Comparison of ENCODE assay signal across 20 mouse cellular contexts in genomic region chr15:83255944-83256343, GRCm38 (mm10). TPM values are rescaled to one million over a fixed set of nuclear protein-coding genes. Genes with fewer than 3 reads are reported as not detected.
DNase-seq lines count a peak whose midpoint lies in the region; ATAC-seq and TF ChIP-seq lines count a peak whose summit lies in the region.
"Had no signal": no experiment of that assay in that cellular context is flagged by ENCODE, and none has a peak within 500 bp of the region (broad histone marks: within the 10 kb centered on the region; RNA-seq: fewer than 3 reads in every experiment).

No protein-coding gene starts in this region.

- peak; percentile 28 to 51 for DNase-seq in kidney, adult 8-10 months
- peak; percentile 28 to 46 for DNase-seq in kidney, postnatal 36 days
- no peak for DNase-seq in thymus, postnatal 14 days
- DNase-seq: adrenal gland, adult 8-10 months; adrenal gland, postnatal 36 days; cerebellum, adult 9-10 months; cerebellum, postnatal 25 days; gastrocnemius, postnatal 14 days; heart, adult 2 months; heart, postnatal 14 days had no signal

- ATAC-seq in kidney, embryonic 16.5 days (ENCODE audit: low FRiP score, low TSS enrichment): peak; percentile 60
- no peak for ATAC-seq in inflammation-experienced regulatory T-cells, adult 6 months
- ATAC-seq: forebrain, embryonic 16.5 days had no signal

- no peaks in the 10 kb centered on the region for H3K27me3 ChIP-seq in ES-Bruce4 (ENCODE audit: control insufficient read depth, insufficient read depth, low read length, poor library complexity, severe bottlenecking)
- H3K27me3 ChIP-seq in kidney, embryonic 16.5 days (ENCODE audit: insufficient read depth, low read length): peaks cover 7% of the 10 kb centered on the region
- H3K27me3 ChIP-seq: CH12.LX had no signal

- no peaks in the 10 kb centered on the region for H3K36me3 ChIP-seq in ES-Bruce4 (ENCODE audit: control insufficient read depth, insufficient read depth, low read length, poor library complexity, severe bottlenecking)
- H3K36me3 ChIP-seq in kidney, embryonic 16.5 days (ENCODE audit: insufficient read depth, low read length): no peaks in the 10 kb centered on the region
- H3K36me3 ChIP-seq: embryonic facial prominence, embryonic 12.5 days; forebrain, embryonic 12.5 days; heart, embryonic 15.5 days; hindbrain, embryonic 15.5 days had no signal

- H3K9me3 ChIP-seq in ES-Bruce4 (replicated peaks; ENCODE audit: control insufficient read depth, insufficient read depth, low read length, poor library complexity, severe bottlenecking): 0 out of 2 replicates have a peak, but pooled peaks cover 3% of the 10 kb centered on the region
- H3K9me3 ChIP-seq in kidney, embryonic 16.5 days (ENCODE audit: low read length): no peaks in the 10 kb centered on the region
- H3K9me3 ChIP-seq: embryonic facial prominence, embryonic 12.5 days; forebrain, embryonic 12.5 days; heart, embryonic 15.5 days; hindbrain, embryonic 15.5 days had no signal

- H3K9ac ChIP-seq in ES-Bruce4 (ENCODE audit: low read depth, poor library complexity, severe bottlenecking): no peak overlapping the region
- H3K9ac ChIP-seq in kidney, embryonic 16.5 days (replicated peaks; ENCODE audit: low read length): no peak overlapping the region
- H3K9ac ChIP-seq: embryonic facial prominence, embryonic 12.5 days; forebrain, embryonic 12.5 days; heart, embryonic 15.5 days; hindbrain, embryonic 15.5 days had no signal

- no peak for TF ChIP-seq POLR2A in ES-Bruce4 (IDR thresholded peaks at IDR 0.05; ENCODE audit: insufficient read depth, low read length)

- H3K27ac ChIP-seq in ES-Bruce4 (ENCODE audit: insufficient read depth, low read length): peak overlapping the region; percentile 34; the same call in 1 of the 2 replicates
- peak overlapping the region; percentile 87 for H3K27ac ChIP-seq in kidney, embryonic 16.5 days (ENCODE audit: low read length)
- H3K27ac ChIP-seq: embryonic facial prominence, embryonic 12.5 days; forebrain, embryonic 12.5 days; heart, adult 2 months; heart, embryonic 15.5 days; hindbrain, embryonic 15.5 days had no signal

- H3K4me1 ChIP-seq in ES-Bruce4 (ENCODE audit: control insufficient read depth, insufficient read depth, low read length): peaks cover 2% of the 10 kb centered on the region
- H3K4me1 ChIP-seq in kidney, embryonic 16.5 days (ENCODE audit: insufficient read depth, low read length): peaks cover under 1% of the 10 kb centered on the region; the same call in 1 of the 2 replicates
- H3K4me1 ChIP-seq: embryonic facial prominence, embryonic 12.5 days had no signal

- 62% methylated on average over 7 of the region's 7 CpGs for WGBS in kidney, embryonic 16.5 days

- no peak overlapping the region for H3K4me3 ChIP-seq in ES-Bruce4 (ENCODE audit: low read depth, low read length)
- H3K4me3 ChIP-seq in kidney, embryonic 16.5 days (ENCODE audit: low read length): no peak overlapping the region
- H3K4me3 ChIP-seq: embryonic facial prominence, embryonic 12.5 days; forebrain, embryonic 12.5 days; heart, adult 2 months; heart, embryonic 15.5 days; hindbrain, embryonic 15.5 days had no signal

- H3K4me2 ChIP-seq in kidney, embryonic 16.5 days (replicated peaks; ENCODE audit: low read depth, low read length): no peak overlapping the region
- H3K4me2 ChIP-seq: embryonic facial prominence, embryonic 12.5 days; forebrain, embryonic 12.5 days; heart, embryonic 11.5 days; heart, embryonic 15.5 days; hindbrain, embryonic 15.5 days had no signal

- TF ChIP-seq CTCF in ES-Bruce4 (IDR thresholded peaks at IDR 0.05; ENCODE audit: low read depth, low read length): no peak

- TF ChIP-seq EP300 in ES-Bruce4 (IDR thresholded peaks at IDR 0.05; ENCODE audit: insufficient read depth, low read depth, low read length): no peak

RNA-seq across cellular contexts. Expression of gene A4galt, which starts 4.4 kb away (rescaled TPM):
- 38.1 and 38.2 TPM in 2 replicates for polyA plus RNA-seq in ES-Bruce4 (2011; ENCODE audit: insufficient read depth, insufficient read length, low read depth, missing spikeins)
- polyA plus RNA-seq in kidney, embryonic 16.5 days (2015; fragmentation: Nextera tagmentation; extraction: Ambion mirVana): 22.9 and 26.8 TPM in 2 replicates
- polyA plus RNA-seq in inflammation-experienced regulatory T-cells, adult 6 months (2017; shearing (Covaris generic)): not detected

Comparison
In these comparisons a context has a peak if more than half of its experiments do, and no peak if none do; other contexts are left out.
1. RNA of gene A4galt, which starts 4.4 kb away (polyA plus RNA-seq): 38.1 to 38.2 TPM in ES-Bruce4 and 22.9 to 26.8 TPM in kidney, embryonic 16.5 days; not detected in inflammation-experienced regulatory T-cells, adult 6 months; every median in the first group is over 10 times any median in the second.